ENCODE assay signal across 9 mouse cellular contexts in genomic region chr5:131855358-131855757, GRCm38 (mm10).
DNase-seq lines count a peak whose midpoint lies in the region; ATAC-seq lines count a peak whose summit lies in the region.
"Had no signal": no experiment of that assay in that cellular context is flagged by ENCODE, and none has a peak within 500 bp of the region (broad histone marks: within the 10 kb centered on the region; RNA-seq: fewer than 3 reads in every experiment).

No protein-coding gene starts in this region.

- no peak overlapping the region for H3K4me3 ChIP-seq in kidney, embryonic 16.5 days (ENCODE audit: low read length)
- H3K4me3 ChIP-seq in midbrain, embryonic 12.5 days: no peak overlapping the region

- H3K27ac ChIP-seq in kidney, embryonic 16.5 days (ENCODE audit: low read length): no peak overlapping the region
- H3K27ac ChIP-seq in midbrain, embryonic 12.5 days (replicated peaks): 0 out of 2 replicates have a peak overlapping the region, but pooled peaks have one; percentile 20

- DNase-seq in testis, postnatal 14 days (ENCODE audit: low spot score): peak; percentile 17
- no peak for DNase-seq in testis, postnatal 10 days (ENCODE audit: low spot score)
- DNase-seq in heart, adult 18-20 months: peak; percentile 49 to 60
- no peak for DNase-seq in cerebellum, postnatal 36 days
- DNase-seq in natural killer cell, adult 2 months (ENCODE audit: low spot score in 2 of 2): no peak
- DNase-seq in cerebellum, adult 8-10 months: no peak

- WGBS in kidney, embryonic 16.5 days: under 1% methylated on average over 8 of the region's 8 CpGs
- 29% methylated on average over 8 of the region's 8 CpGs for WGBS in midbrain, embryonic 12.5 days

- H3K27me3 ChIP-seq in kidney, embryonic 16.5 days (ENCODE audit: insufficient read depth, low read length): no peaks in the 10 kb centered on the region
- H3K27me3 ChIP-seq in midbrain, embryonic 12.5 days: 0 out of 2 replicates have a peak, but pooled peaks cover 7% of the 10 kb centered on the region

- H3K9ac ChIP-seq in kidney, embryonic 16.5 days (replicated peaks; ENCODE audit: low read length): 0 out of 2 replicates have a peak overlapping the region, but pooled peaks have one; percentile 7
- H3K9ac ChIP-seq in midbrain, embryonic 12.5 days (replicated peaks): no peak overlapping the region

- peak; percentile 88 for ATAC-seq in kidney, embryonic 16.5 days (ENCODE audit: low FRiP score, low TSS enrichment)
- no peak for ATAC-seq in midbrain, embryonic 12.5 days (ENCODE audit: low FRiP score, low read depth)
- ATAC-seq: Patski had no signal

- no peaks in the 10 kb centered on the region for H3K36me3 ChIP-seq in kidney, embryonic 16.5 days (ENCODE audit: insufficient read depth, low read length)
- H3K36me3 ChIP-seq in midbrain, embryonic 12.5 days: no peaks in the 10 kb centered on the region

- peak overlapping the region; percentile 42 for H3K4me2 ChIP-seq in kidney, embryonic 16.5 days (replicated peaks; ENCODE audit: low read depth, low read length)
- no peak overlapping the region for H3K4me2 ChIP-seq in midbrain, embryonic 12.5 days (replicated peaks)

- H3K9me3 ChIP-seq in kidney, embryonic 16.5 days (ENCODE audit: low read length): no peaks in the 10 kb centered on the region
- H3K9me3 ChIP-seq in midbrain, embryonic 12.5 days: no peaks in the 10 kb centered on the region

- H3K4me1 ChIP-seq in kidney, embryonic 16.5 days (ENCODE audit: insufficient read depth, low read length): peaks cover 41% of the 10 kb centered on the region
- peaks cover 43% of the 10 kb centered on the region for H3K4me1 ChIP-seq in midbrain, embryonic 12.5 days

Comparison
In these comparisons a context has a peak if more than half of its experiments do, and no peak if none do; other contexts are left out.
1. DNase-seq: peak in testis, postnatal 14 days (single experiment) and heart, adult 18-20 months (2 of 2); none in testis, postnatal 10 days (single experiment), cerebellum, postnatal 36 days (0 of 2), natural killer cell, adult 2 months (0 of 2) and cerebellum, adult 8-10 months (single experiment).